Mouse (Mus musculus): ENCODE data around the gene Mfsd6l.

GRCm38 (mm10) chr11:68566447-68567059, 10.6 kb downstream of the Mfsd6l start:
- peak; percentile 73 for TF ChIP-seq CTCF (IDR thresholded peaks at IDR 0.05; ENCODE audit: low read depth)
- TF ChIP-seq EP300 (IDR thresholded peaks at IDR 0.05; ENCODE audit: low read depth) = no peak

Data from heart, postnatal 0 days (tissue).